Mouse (Mus musculus) kidney, embryonic 16.5 days (tissue): ENCODE results near the gene Csrnp3. TPM values are rescaled to one million over a fixed set of nuclear protein-coding genes. Genes with fewer than 3 reads are reported as not detected.

Experiments used
- ATAC-seq: fragments of 200-750 bp; cut with Nextera tagmentation; 2 replicates; pipeline ENCODE4 v1.8.0; 2017; ENCODE audit warnings: moderate TSS enrichment; ENCODE audit not compliant: low FRiP score, low TSS enrichment
- H3K27ac ChIP-seq: fragments of 300-500 bp; sonication (generic); 2 replicates; pipeline ENCODE4 v1.5.1; 2014; ENCODE audit warnings: low read length
- H3K27me3 ChIP-seq: fragments of 300-500 bp; sonication (generic); 2 replicates; pipeline ENCODE4 v1.6.1; 2014; ENCODE audit warnings: low read length, control low read depth, mixed read lengths; ENCODE audit not compliant: insufficient read depth
- H3K36me3 ChIP-seq: fragments of 300-500 bp; sonication (generic); 2 replicates; pipeline ENCODE4 v1.6.1; 2014; ENCODE audit warnings: low read length, control low read depth, mixed read lengths; ENCODE audit not compliant: insufficient read depth
- H3K4me1 ChIP-seq: fragments of 300-500 bp; sonication (generic); 2 replicates; pipeline ENCODE4 v1.6.1; 2014; ENCODE audit warnings: low read length, control low read depth, mixed read lengths; ENCODE audit not compliant: insufficient read depth
- H3K4me2 ChIP-seq: fragments of 300-500 bp; sonication (generic); replicated peaks from 2 replicates; pipeline ENCODE4 v1.6.1; 2014; ENCODE audit warnings: low read depth, low read length
- H3K4me3 ChIP-seq: fragments of 300-500 bp; sonication (generic); 2 replicates; pipeline ENCODE4 v1.5.1; 2014; ENCODE audit warnings: mild to moderate bottlenecking, low read length
- H3K9ac ChIP-seq: fragments of 300-500 bp; sonication (generic); replicated peaks from 2 replicates; pipeline ENCODE4 v1.6.1; 2014; ENCODE audit warnings: low read length
- H3K9me3 ChIP-seq: fragments of 300-500 bp; sonication (generic); 2 replicates; pipeline ENCODE4 v1.6.1; 2016; ENCODE audit warnings: low read length, control low read depth
- whole genome bisulfite sequencing: fragments of 180-500 bp; shearing (Covaris S2); extraction: QIAGEN DNeasy Blood & Tissue Kit; methylation state at CpG from one replicate; pipeline ENCODE4 v1.1.7; 2014; 5-methylcytosine and 5-hydroxymethylcytosine counted together
- polyA plus RNA-seq: library from polyadenylated mRNA; unstranded; fragments of >200 nt; fragmentation: Nextera tagmentation; extraction: Ambion mirVana; gene quantifications from 2 replicates; pipeline ENCODE4 v1.2.1, GENCODE M21; 2015

Csrnp3 gene
- polyA plus RNA-seq, 1 experiment from 2014 or later: 1.8 TPM

DNA sequence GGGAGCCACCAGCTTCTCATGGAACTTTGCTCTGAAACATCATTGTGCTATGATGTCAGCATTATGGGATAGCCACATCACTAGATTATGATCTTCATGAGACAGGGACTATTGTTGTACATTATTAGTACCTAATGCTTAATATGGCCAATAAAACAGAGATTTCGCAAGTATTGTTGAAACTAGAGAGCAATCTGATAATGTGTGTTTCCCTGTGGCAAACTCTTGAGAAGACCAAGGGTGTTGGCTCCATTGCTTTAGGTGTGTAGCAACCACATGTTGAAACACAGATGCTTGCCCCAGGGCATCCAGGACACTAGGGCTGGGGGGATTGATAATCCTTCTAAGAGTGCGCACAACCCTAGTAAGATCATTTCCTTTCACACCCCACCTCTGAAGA is 235.2 kb downstream of the Csrnp3 start:
- Histone ChIP-seq H3K4me2 (no peak overlapping the region), H3K4me1 (no peaks in the 10 kb centered on the region)
- 93% methylated on average over 2 of the region's 2 CpGs for WGBS

More for the DNA sequence above, 235.2 kb downstream of the Csrnp3 start:
- no peak for ATAC-seq
- H3K9ac ChIP-seq: no peak overlapping the region
- no peaks in the 10 kb centered on the region for H3K27me3 ChIP-seq
- H3K4me3 ChIP-seq: no peak overlapping the region
- H3K9me3 ChIP-seq: no peaks in the 10 kb centered on the region
- H3K36me3 ChIP-seq: no peaks in the 10 kb centered on the region
- no peak overlapping the region for H3K27ac ChIP-seq

Other genes starting within 250 kb of the Csrnp3 start
- gene Scn2a, start 225.0 kb upstream of the Csrnp3 start, polyA plus RNA-seq: 2.1 and 2.5 TPM in 2 replicates